Mouse (Mus musculus) MEL (cell line): ENCODE data around the gene Fkbp8. TPM values are rescaled to one million over a fixed set of nuclear protein-coding genes. Genes with fewer than 3 reads are reported as not detected.

Experiments used
- DNase-seq: peaks from one replicate; pipeline ENCODE4 v3.0.0; 2011; ENCODE audit warnings: low read depth, low spot score
- H3K27ac ChIP-seq: 2 replicates; pipeline ENCODE4 v1.5.1; 2012; ENCODE audit warnings: low read depth, mild to moderate bottlenecking, control low read depth, low read length, moderate library complexity; ENCODE audit not compliant: control insufficient read depth
- H3K27me3 ChIP-seq, 2 experiments: fragments of 150-350 bp in 1 of 2; sonication (generic) in 1 of 2; 2 replicates each; pipeline ENCODE4 v1.6.1; 2012; ENCODE audit warnings: low read length in 2 of 2, mild to moderate bottlenecking in 2 of 2, improper control_type of control experiment in 1 of 2, moderate library complexity in 1 of 2; ENCODE audit not compliant: insufficient read depth in 2 of 2, control insufficient read depth in 1 of 2
- H3K36me3 ChIP-seq, 2 experiments: 2 replicates each; pipeline ENCODE4 v1.6.1; 2012 to 2014; ENCODE audit warnings: low read length in 2 of 2, improper control_type of control experiment in 1 of 2, inconsistent platforms in 1 of 2, mild to moderate bottlenecking in 1 of 2; ENCODE audit not compliant: insufficient read depth in 2 of 2, control insufficient read depth in 1 of 2
- H3K4me1 ChIP-seq, 2 experiments: fragments of 150-350 bp in 1 of 2; sonication (generic) in 1 of 2; 2 replicates each; pipeline ENCODE4 v1.6.1; 2012; ENCODE audit warnings: low read length in 2 of 2, improper control_type of control experiment in 1 of 2, mild to moderate bottlenecking in 1 of 2; ENCODE audit not compliant: insufficient read depth in 2 of 2, control insufficient read depth in 1 of 2
- H3K4me3 ChIP-seq, 2 experiments: fragments of 150-350 bp in 1 of 2; sonication (generic) in 1 of 2; 2 replicates each; pipeline ENCODE4 v1.5.1; 2012; ENCODE audit warnings: low read depth in 2 of 2, low read length in 2 of 2, mild to moderate bottlenecking in 2 of 2, moderate library complexity in 2 of 2, control low read depth in 1 of 2, improper control_type of control experiment in 1 of 2; ENCODE audit not compliant: control insufficient read depth in 1 of 2, insufficient read depth in 1 of 2
- H3K79me2 ChIP-seq: 2 replicates; pipeline ENCODE4 v1.6.1; 2012; ENCODE audit warnings: mild to moderate bottlenecking, low read length, moderate library complexity; ENCODE audit not compliant: control insufficient read depth, poor library complexity, insufficient read depth
- H3K9ac ChIP-seq: 2 replicates; pipeline ENCODE4 v1.6.1; 2012; ENCODE audit warnings: low read depth, mild to moderate bottlenecking, control low read depth, low read length, moderate library complexity; ENCODE audit not compliant: control insufficient read depth, poor library complexity, severe bottlenecking
- H3K9me3 ChIP-seq: fragments of 150-350 bp; sonication (generic); replicated peaks from 2 replicates; pipeline ENCODE4 v1.6.1; 2012; ENCODE audit warnings: mild to moderate bottlenecking, low read length, improper control_type of control experiment, moderate library complexity; ENCODE audit not compliant: insufficient read depth
- CHD2 ChIP-seq: IDR thresholded peaks from 2 replicates; pipeline ENCODE4 v1.6.1; 2011; ENCODE audit warnings: low read length, improper control_type of control experiment
- CTCF ChIP-seq, 3 experiments: IDR thresholded peaks in 2 of 3; conservative IDR thresholded peaks in 1 of 3; 2 replicates each; pipeline ENCODE4 v1.5.1; 2011 to 2012; ENCODE audit warnings: low read length in 3 of 3, low read depth in 2 of 3, mild to moderate bottlenecking in 2 of 3, improper control_type of control experiment in 1 of 3, inconsistent platforms in 1 of 3, mixed read lengths in 1 of 3, moderate library complexity in 1 of 3; ENCODE audit not compliant: control insufficient read depth in 1 of 3, insufficient read depth in 1 of 3, poor library complexity in 1 of 3, severe bottlenecking in 1 of 3
- ETS1 ChIP-seq: IDR thresholded peaks from 2 replicates; pipeline ENCODE4 v1.6.1; 2012; ENCODE audit warnings: low read depth, mild to moderate bottlenecking, inconsistent platforms, low read length, improper control_type of control experiment, moderate library complexity
- GABPA ChIP-seq: IDR thresholded peaks from 2 replicates; pipeline ENCODE4 v1.6.1; 2012; ENCODE audit warnings: low read depth, mild to moderate bottlenecking, inconsistent platforms, low read length, improper control_type of control experiment, moderate library complexity
- GATA1 ChIP-seq: IDR thresholded peaks from 2 replicates; pipeline ENCODE4 v1.6.1; 2011; ENCODE audit warnings: low read depth, low read length, improper control_type of control experiment
- KAT2A ChIP-seq: conservative IDR thresholded peaks from 2 replicates; pipeline ENCODE4 v1.6.1; 2012; ENCODE audit warnings: low read depth, low read length, improper control_type of control experiment, inconsistent platforms
- MEF2A ChIP-seq: IDR thresholded peaks from 2 replicates; pipeline ENCODE4 v1.6.1; 2014; ENCODE audit warnings: low read depth, mild to moderate bottlenecking, inconsistent platforms, low read length, improper control_type of control experiment; ENCODE audit not compliant: poor library complexity, insufficient replicate concordance, severe bottlenecking; ENCODE audit errors: extremely low read depth
- MXI1 ChIP-seq: IDR thresholded peaks from 2 replicates; pipeline ENCODE4 v1.6.1; 2011; ENCODE audit warnings: mild to moderate bottlenecking, low read depth, low read length, improper control_type of control experiment
- MYB ChIP-seq: IDR thresholded peaks from 2 replicates; pipeline ENCODE4 v1.6.1; 2011; ENCODE audit warnings: mild to moderate bottlenecking, low read depth, low read length, improper control_type of control experiment
- MYC ChIP-seq: IDR thresholded peaks from 2 replicates; pipeline ENCODE4 v1.6.1; 2011; ENCODE audit warnings: low read depth, mild to moderate bottlenecking, low read length, improper control_type of control experiment, moderate library complexity
- NRF1 ChIP-seq: IDR thresholded peaks from 2 replicates; pipeline ENCODE4 v1.6.1; 2014; ENCODE audit warnings: low read depth, mild to moderate bottlenecking, inconsistent platforms, low read length, improper control_type of control experiment, moderate library complexity; ENCODE audit not compliant: poor library complexity, insufficient read depth, severe bottlenecking
- POLR2AphosphoS2 ChIP-seq: IDR thresholded peaks from 2 replicates; pipeline ENCODE4 v1.6.1; 2011; ENCODE audit warnings: low read length, improper control_type of control experiment
- POLR2AphosphoS5 ChIP-seq: IDR thresholded peaks from 2 replicates; pipeline ENCODE4 v1.6.1; 2012; ENCODE audit warnings: low read depth, borderline replicate concordance, mild to moderate bottlenecking, inconsistent platforms, low read length, moderate library complexity, mixed read lengths
- RCOR1 ChIP-seq: IDR thresholded peaks from 2 replicates; pipeline ENCODE4 v1.6.1; 2012; ENCODE audit warnings: low read depth, mild to moderate bottlenecking, inconsistent platforms, low read length, improper control_type of control experiment
- TAL1 ChIP-seq: IDR thresholded peaks from 2 replicates; pipeline ENCODE4 v1.6.1; 2012; ENCODE audit warnings: mild to moderate bottlenecking, inconsistent platforms, low read length, moderate library complexity, mixed read lengths
- TCF12 ChIP-seq: IDR thresholded peaks from 2 replicates; pipeline ENCODE4 v1.6.1; 2014; ENCODE audit warnings: low read depth, mild to moderate bottlenecking, inconsistent platforms, low read length, improper control_type of control experiment, moderate library complexity
- UBTF ChIP-seq: IDR thresholded peaks from 2 replicates; pipeline ENCODE4 v1.6.1; 2012; ENCODE audit warnings: low read depth, mild to moderate bottlenecking, inconsistent platforms, low read length, improper control_type of control experiment, moderate library complexity, borderline replicate concordance; ENCODE audit not compliant: insufficient read depth
- USF2 ChIP-seq, 2 experiments: IDR thresholded peaks; 2 replicates each; pipeline ENCODE4 v1.6.1; 2011 to 2012; ENCODE audit warnings: improper control_type of control experiment in 2 of 2, low read length in 2 of 2, borderline replicate concordance in 1 of 2, inconsistent platforms in 1 of 2, low read depth in 1 of 2, mild to moderate bottlenecking in 1 of 2; ENCODE audit not compliant: insufficient read depth in 1 of 2
- ZC3H11A ChIP-seq: IDR thresholded peaks from 2 replicates; pipeline ENCODE4 v1.6.1; 2012; ENCODE audit warnings: low read depth, mild to moderate bottlenecking, inconsistent platforms, low read length, improper control_type of control experiment
- ZNF384 ChIP-seq: IDR thresholded peaks from 2 replicates; pipeline ENCODE4 v1.6.1; 2012; ENCODE audit warnings: low read depth, mild to moderate bottlenecking, inconsistent platforms, low read length, improper control_type of control experiment
- polyA plus RNA-seq, 2 experiments: library from polyadenylated mRNA; stranded (reverse) in 1 of 2; unstranded in 1 of 2; fragments of >175 nt in 1 of 2; fragments of >200 nt in 1 of 2; gene quantifications; 2 replicates each; pipeline versions ENCODE4 v1.2.1 to v1.2.4; 2012; ENCODE audit warnings: low replicate concordance in 2 of 2, low read depth in 1 of 2; ENCODE audit not compliant: insufficient read length in 2 of 2, insufficient read depth in 1 of 2, missing spikeins in 1 of 2
- total RNA-seq: library from RNA; depleted of rRNA; stranded (reverse); fragments of 300-350 nt; gene quantifications from 2 replicates; pipeline ENCODE4 v1.2.3, GENCODE M21; 2012

Fkbp8 gene
- total and polyA plus RNA-seq, 3 experiments: 215 to 349 TPM; not detected in 1

DNA sequence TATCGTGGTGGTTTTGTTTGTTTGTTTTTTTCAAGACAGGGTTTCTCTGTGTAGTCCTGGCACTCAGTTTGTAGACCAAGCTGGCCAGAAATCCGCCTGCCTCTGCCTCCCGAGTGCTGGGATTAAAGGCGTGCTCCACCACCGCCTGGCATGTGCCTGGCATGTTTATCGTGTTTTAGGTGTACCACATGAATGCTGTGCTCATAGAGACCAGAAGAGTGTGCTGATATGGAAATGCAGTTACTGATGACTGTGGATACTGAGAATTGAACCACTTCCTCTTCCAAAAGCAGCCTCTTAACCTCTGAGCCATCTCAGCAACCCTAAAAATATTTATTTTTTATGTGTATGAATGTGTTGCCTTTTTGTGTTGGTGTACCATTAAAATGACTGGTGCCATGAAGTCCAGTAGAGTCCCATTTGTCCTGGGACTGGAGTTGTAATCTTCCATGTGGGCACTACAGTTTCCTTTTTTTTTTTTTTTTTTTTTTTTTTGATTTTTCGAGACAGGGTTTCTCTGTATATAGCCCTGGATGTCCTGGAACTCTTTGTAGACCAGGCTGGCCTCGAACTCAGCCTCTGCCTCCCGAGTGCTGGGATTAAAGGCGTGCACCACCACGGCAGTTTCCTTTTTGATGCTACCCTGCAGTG is 15.1 kb upstream of the Fkbp8 start (continued):
- TF ChIP-seq MXI1: peak; percentile 88
- peak; percentile 65; the same call in 1 of the 2 replicates for TF ChIP-seq RCOR1
- no peak for TF ChIP-seq MYB
- peak; percentile 76 for TF ChIP-seq ZNF384

- Histone ChIP-seq H3K4me1 (peaks cover 6 to 31% of the 10 kb centered on the region in 2 experiments), H3K27me3 (no peaks in the 10 kb centered on the region), H3K27ac (peak overlapping the region; percentile 14; the same call in 1 of the 2 replicates), H3K9me3 (no peaks in the 10 kb centered on the region), H3K36me3 (peaks cover 5 to 25% of the 10 kb centered on the region in 2 experiments), H3K4me3 (no peak overlapping the region), H3K9ac (no peak overlapping the region), H3K79me2 (peaks cover 24% of the 10 kb centered on the region)
- peak; percentile 59 for DNase-seq
- TF ChIP-seq GATA1: no peak
- TF ChIP-seq MEF2A: no peak
- TF ChIP-seq UBTF: no peak
- TF ChIP-seq MYC: no peak
- TF ChIP-seq KAT2A: no peak
- no peak for TF ChIP-seq TAL1
- no peak for TF ChIP-seq ETS1
- TF ChIP-seq POLR2AphosphoS2: no peak
- no peak for TF ChIP-seq GABPA
- TF ChIP-seq RCOR1: no peak
- no peak for TF ChIP-seq USF2 (IDR thresholded peaks at IDR 0.05; ENCODE audit: borderline replicate concordance in 1 of 2, insufficient read depth in 1 of 2, low read depth in 1 of 2, low read length in 2 of 2)
- TF ChIP-seq TCF12: no peak
- TF ChIP-seq ZC3H11A: no peak
- TF ChIP-seq CTCF (IDR thresholded peaks at IDR 0.05 in 2 of 3, conservative IDR thresholded peaks at IDR 0.05 in 1 of 3; ENCODE audit: control insufficient read depth in 1 of 3, insufficient read depth in 1 of 3, low read depth in 2 of 3, low read length in 3 of 3, poor library complexity in 1 of 3, severe bottlenecking in 1 of 3): no peak
- no peak for TF ChIP-seq NRF1
- no peak for TF ChIP-seq CHD2
- no peak for TF ChIP-seq POLR2AphosphoS5
Measured at GRCm38 (mm10) chr8:70513441-70513840, 14.1 kb upstream of the Fkbp8 start.
